Mouse (Mus musculus) left cerebral cortex, adult 8-10 months (tissue): ENCODE data around the gene Saxo2. TPM values are rescaled to one million over a fixed set of nuclear protein-coding genes. Genes with fewer than 3 reads are reported as not detected.
A peak's percentile ranks its signal among the peaks of the same experiment; 100 is the strongest.

Experiments
- DNase-seq, 2 experiments: peaks; one replicate each; pipeline ENCODE4 v3.0.0; 2022; ENCODE audit warnings: low spot score in 2 of 2
- total RNA-seq, 4 experiments: library from RNA; stranded (reverse); gene quantifications; 2 replicates each; pipeline ENCODE4 v1.2.4; 2022

Gene Saxo2
- 10 to 100 TPM in 1 of 4 experiments, 1 to 10 TPM in 3; 5.5 to 10.0 (median 8.8) TPM for total RNA-seq

GRCm38 (mm10) chr7:82648353-82649080 is at the start of gene Saxo2, which contains the start of gene Efl1:
Saxo2 (minus strand) TSS chr7:82648528.
Efl1 (plus strand) TSS chr7:82648614.
- peak; percentile 94 to 97 for DNase-seq

GRCm38 (mm10) chr7:82697668-82698067 is 49.3 kb upstream of the Saxo2 start:
- DNase-seq = no peak

- no peak for DNase-seq
Measured at GRCm38 (mm10) chr7:82691021-82691738, 42.9 kb upstream of the Saxo2 start.

GRCm38 (mm10) chr7:82688736-82689135 is 40.4 kb upstream of the Saxo2 start:
- peak in 1 of 2 experiments; percentile 16 for DNase-seq

GRCm38 (mm10) chr7:82679901-82680300 is 31.6 kb upstream of the Saxo2 start:
- DNase-seq = no peak

- DNase-seq = no peak
Measured at GRCm38 (mm10) chr7:82676834-82677233, 28.5 kb upstream of the Saxo2 start.

GRCm38 (mm10) chr7:82676001-82676400 is 27.7 kb upstream of the Saxo2 start:
- DNase-seq = no peak

- DNase-seq = no peak
Measured at GRCm38 (mm10) chr7:82664604-82665003, 16.3 kb upstream of the Saxo2 start.

- no peak for DNase-seq
Measured at GRCm38 (mm10) chr7:82649081-82649445, 735 bp upstream of the Saxo2 start.

GRCm38 (mm10) chr7:82647909-82648308 is 419 bp downstream of the Saxo2 start:
- DNase-seq = no peak

GRCm38 (mm10) chr7:82647183-82647582 is 1.1 kb downstream of the Saxo2 start:
- DNase-seq = no peak

GRCm38 (mm10) chr7:82625342-82625741 is 23.0 kb downstream of the Saxo2 start:
- no peak for DNase-seq

- no peak for DNase-seq
Measured at GRCm38 (mm10) chr7:82609629-82610028, 38.7 kb downstream of the Saxo2 start.

- DNase-seq = no peak
Measured at GRCm38 (mm10) chr7:82605425-82605824, 42.9 kb downstream of the Saxo2 start.

GRCm38 (mm10) chr7:82602008-82602407 is 46.3 kb downstream of the Saxo2 start:
- DNase-seq = no peak

- no peak for DNase-seq
Measured at GRCm38 (mm10) chr7:82590931-82591330, 57.4 kb downstream of the Saxo2 start.

Other genes starting within 250 kb of the Saxo2 start
- 10 to 100 TPM; 15.2 to 17.5 (median 15.9) TPM for gene Efl1, start 86 bp upstream of the Saxo2 start, total RNA-seq
- 10 to 100 TPM; 15.8 to 19.3 (median 17.1) TPM for gene Mex3b, start 218.8 kb upstream of the Saxo2 start, total RNA-seq